Mouse (Mus musculus) limb, embryonic 10.5 days (tissue): Measurements from ENCODE around the gene Spdl1. TPM values are rescaled to one million over a fixed set of nuclear protein-coding genes. Genes with fewer than 3 reads are reported as not detected.
"Not testable (repeated sequence)": the region's sequence is repeated elsewhere in the genome, so short reads cannot be mapped to it uniquely, and the experiment has no call there.

ENCODE experiments used
- DNase-seq: peaks from one replicate; pipeline ENCODE4 v3.0.0-alpha.2; 2017; ENCODE audit warnings: low spot score
- H3K27ac ChIP-seq: fragments of 300-500 bp; sonication (generic); 2 replicates; pipeline ENCODE4 v1.5.1; 2016; ENCODE audit warnings: mild to moderate bottlenecking
- H3K27me3 ChIP-seq: fragments of 300-500 bp; sonication (generic); 2 replicates; pipeline ENCODE4 v1.6.1; 2016; ENCODE audit warnings: low read depth, mild to moderate bottlenecking; ENCODE audit not compliant: poor library complexity, severe bottlenecking
- H3K36me3 ChIP-seq: fragments of 300-500 bp; sonication (generic); 2 replicates; pipeline ENCODE4 v1.6.1; 2016; ENCODE audit warnings: mild to moderate bottlenecking, moderate library complexity
- H3K4me1 ChIP-seq: fragments of 300-500 bp; sonication (generic); 2 replicates; pipeline ENCODE4 v1.6.1; 2016
- H3K4me3 ChIP-seq: fragments of 300-500 bp; sonication (generic); 2 replicates; pipeline ENCODE4 v1.5.1; 2016; ENCODE audit warnings: mild to moderate bottlenecking, moderate library complexity
- H3K9me3 ChIP-seq: fragments of 300-500 bp; sonication (generic); replicated peaks from 2 replicates; pipeline ENCODE4 v1.6.1; 2016; ENCODE audit warnings: mild to moderate bottlenecking
- WGBS: fragments of 180-500 bp; shearing (Covaris S2); methylation state at CpG from one replicate; pipeline ENCODE4 v1.1.7; 2016; 5-methylcytosine and 5-hydroxymethylcytosine counted together
- polyA plus RNA-seq: library from polyadenylated mRNA; unstranded; fragments of >200 nt; fragmentation: Nextera tagmentation; extraction: Ambion mirVana; gene quantifications from 2 replicates; pipeline ENCODE4 v1.2.1, GENCODE M21; 2016

The Spdl1 gene
- polyA plus RNA-seq, 1 experiment from 2014 or later = 33.9 TPM

DNA sequence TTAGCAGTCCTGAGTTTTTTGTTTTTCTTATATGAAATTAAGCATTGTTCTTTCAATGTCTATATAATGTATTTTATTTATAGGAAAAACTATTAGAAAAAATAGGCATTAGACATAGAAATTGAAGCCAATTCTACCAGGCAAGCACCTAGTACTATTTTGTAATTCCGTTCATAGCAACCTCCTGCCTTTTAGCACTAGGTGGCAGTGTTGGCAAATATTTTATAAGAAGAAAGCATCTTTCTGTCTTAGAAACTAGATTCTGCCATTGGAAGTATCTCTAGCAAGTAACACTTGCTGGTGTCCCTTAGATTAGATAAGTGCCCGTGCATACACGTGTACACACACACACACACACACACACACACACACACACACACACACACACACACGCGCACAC, 10.1 kb upstream of the Spdl1 start:
- no peak overlapping the region for H3K4me3 ChIP-seq
- 29% methylated on average over 5 of the region's 5 CpGs for WGBS
- peaks cover 6% of the 10 kb centered on the region; the same call in 1 of the 2 replicates for H3K4me1 ChIP-seq
- no peak for DNase-seq
- 0 out of 2 replicates have a peak, but pooled peaks cover 10% of the 10 kb centered on the region for H3K27me3 ChIP-seq
- no peak overlapping the region for H3K27ac ChIP-seq
- H3K9me3 ChIP-seq = no peaks in the 10 kb centered on the region
- no peaks in the 10 kb centered on the region for H3K36me3 ChIP-seq

DNA sequence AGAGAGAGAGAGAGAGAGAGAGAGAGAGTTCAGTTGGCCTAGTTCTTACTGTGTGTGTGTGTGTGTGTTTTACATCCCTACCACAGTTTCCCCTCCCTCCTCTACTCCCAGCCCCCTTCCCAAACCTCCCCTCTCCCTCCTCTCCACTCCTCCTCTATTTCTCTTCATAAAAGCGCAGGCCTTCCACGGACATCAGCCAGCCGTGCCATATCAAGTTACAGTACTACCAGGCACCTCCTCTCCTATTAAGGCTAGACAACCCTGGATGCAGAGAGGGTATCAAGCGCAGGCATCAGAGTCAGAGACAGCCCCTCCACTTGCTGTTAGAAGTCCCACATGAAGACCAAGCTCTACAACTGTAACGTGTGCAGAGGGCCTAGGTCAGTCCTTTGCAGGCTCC, 6.8 kb upstream of the Spdl1 start:
- Histone ChIP-seq H3K27ac (no peak overlapping the region), H3K4me1 (peaks cover 6% of the 10 kb centered on the region; the same call in 1 of the 2 replicates), H3K4me3 (no peak overlapping the region), H3K27me3 (0 out of 2 replicates have a peak, but pooled peaks cover 10% of the 10 kb centered on the region), H3K36me3 (no peaks in the 10 kb centered on the region), H3K9me3 (no peaks in the 10 kb centered on the region)
- WGBS = 32% methylated on average over 5 of the region's 5 CpGs
- no peak for DNase-seq

DNA sequence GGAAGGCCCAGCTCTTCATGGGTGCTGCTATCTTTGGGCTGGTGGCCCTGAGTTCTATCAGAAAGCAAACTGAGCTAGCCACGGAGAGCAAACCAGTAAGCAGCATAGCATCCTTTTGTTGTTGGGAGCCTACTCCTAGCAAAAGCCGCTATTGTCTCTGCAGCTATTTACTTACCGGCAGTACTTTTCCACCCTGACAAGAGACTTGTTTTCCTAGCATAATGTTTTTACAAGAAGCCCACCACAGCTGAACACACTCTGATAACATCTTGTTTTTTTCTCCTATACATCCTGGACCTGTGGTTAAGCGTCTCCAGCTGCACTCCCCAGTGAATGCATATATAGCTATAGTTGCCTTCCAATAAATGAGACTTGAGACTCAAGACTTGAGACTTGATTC, 5.6 kb upstream of the Spdl1 start:
- Histone ChIP-seq H3K36me3 (no peaks in the 10 kb centered on the region), H3K27me3 (0 out of 2 replicates have a peak, but pooled peaks cover 10% of the 10 kb centered on the region), H3K27ac (no peak overlapping the region), H3K4me3 (no peak overlapping the region), H3K4me1 (peaks cover 10% of the 10 kb centered on the region), H3K9me3 (no peaks in the 10 kb centered on the region)
- no peak for DNase-seq
- 81% methylated on average over 4 of the region's 4 CpGs for WGBS

DNA sequence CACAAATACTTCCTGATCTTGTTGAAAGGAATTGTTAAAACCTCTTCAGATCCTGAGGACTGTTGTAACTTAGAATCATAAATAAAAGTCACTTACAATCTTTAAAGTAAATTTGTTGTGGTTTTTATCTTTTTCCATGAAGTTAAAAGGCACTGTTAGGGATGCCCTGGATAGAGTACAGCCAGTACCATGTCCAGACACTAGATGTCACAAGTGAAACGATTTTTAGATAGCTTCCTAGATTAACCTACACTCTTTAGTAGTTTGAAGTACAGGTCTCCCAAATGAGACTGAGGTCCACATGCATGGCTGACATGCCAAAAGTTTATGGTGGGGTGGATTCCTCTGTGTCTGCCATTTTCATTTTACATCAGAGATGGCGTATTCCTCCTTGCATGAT, 2.8 kb upstream of the Spdl1 start:
- Histone ChIP-seq H3K27me3 (no peaks in the 10 kb centered on the region), H3K36me3 (peaks cover 1% of the 10 kb centered on the region; the same call in 1 of the 2 replicates), H3K4me3 (no peak overlapping the region), H3K4me1 (peaks cover 21% of the 10 kb centered on the region), H3K9me3 (no peaks in the 10 kb centered on the region), H3K27ac (no peak overlapping the region)
- no peak for DNase-seq
- 53% methylated on average over 2 of the region's 2 CpGs for whole genome bisulfite sequencing

DNA sequence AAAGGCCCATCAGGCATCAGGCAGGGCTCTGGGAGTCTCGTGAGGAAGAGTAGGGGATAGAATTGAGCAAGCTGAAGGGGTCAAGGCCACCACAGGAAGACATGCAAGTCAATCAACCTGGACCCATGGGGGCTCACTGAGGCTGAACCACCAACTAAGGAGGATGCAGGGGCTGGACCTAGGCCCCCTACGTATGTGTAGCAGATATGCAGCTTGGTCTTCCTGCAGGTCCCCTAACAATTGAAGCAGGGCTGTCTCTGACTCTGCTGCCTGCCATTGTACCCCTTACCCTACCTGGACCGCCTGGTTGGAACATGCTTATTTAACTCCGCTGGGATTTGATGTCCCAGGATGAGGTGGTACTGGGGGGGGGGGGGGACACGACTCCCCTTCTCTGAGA, 763 bp downstream of the Spdl1 start:
- Histone ChIP-seq H3K27me3 (no peaks in the 10 kb centered on the region), H3K4me1 (peaks cover 15% of the 10 kb centered on the region), H3K9me3 (no peaks in the 10 kb centered on the region), H3K27ac (peak overlapping the region; percentile 92), H3K36me3 (peaks cover 37% of the 10 kb centered on the region), H3K4me3 (peak overlapping the region; percentile 78)
- WGBS = 12% methylated on average over 5 of the region's 5 CpGs
- peak; percentile 34 for DNase-seq

DNA sequence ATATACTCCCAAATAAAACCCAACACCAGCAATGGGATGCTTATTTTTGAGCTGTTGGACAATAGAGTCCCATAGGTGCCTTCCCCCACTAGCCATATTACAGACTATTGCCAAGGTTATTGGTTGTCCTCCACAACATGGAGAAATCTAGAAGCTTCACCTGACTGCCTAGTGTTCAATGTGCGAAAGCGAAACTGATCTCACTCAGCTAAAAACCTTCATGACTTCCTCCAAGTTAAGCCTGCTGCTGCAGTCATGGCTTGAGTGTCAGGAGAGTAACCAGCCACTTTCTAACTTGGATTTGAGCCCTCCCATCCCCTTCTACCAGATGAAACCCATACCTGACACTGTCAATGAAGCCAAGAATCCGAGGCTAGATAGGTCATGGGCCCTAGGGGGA, 5.6 kb downstream of the Spdl1 start:
- Histone ChIP-seq H3K9me3 (no peaks in the 10 kb centered on the region), H3K36me3 (peaks cover 82% of the 10 kb centered on the region), H3K27me3 (no peaks in the 10 kb centered on the region), H3K27ac (no peak overlapping the region), H3K4me3 (no peak overlapping the region), H3K4me1 (peaks cover 7% of the 10 kb centered on the region)
- no peak for DNase-seq
- 93% methylated on average over 3 of the region's 3 CpGs for WGBS

DNA sequence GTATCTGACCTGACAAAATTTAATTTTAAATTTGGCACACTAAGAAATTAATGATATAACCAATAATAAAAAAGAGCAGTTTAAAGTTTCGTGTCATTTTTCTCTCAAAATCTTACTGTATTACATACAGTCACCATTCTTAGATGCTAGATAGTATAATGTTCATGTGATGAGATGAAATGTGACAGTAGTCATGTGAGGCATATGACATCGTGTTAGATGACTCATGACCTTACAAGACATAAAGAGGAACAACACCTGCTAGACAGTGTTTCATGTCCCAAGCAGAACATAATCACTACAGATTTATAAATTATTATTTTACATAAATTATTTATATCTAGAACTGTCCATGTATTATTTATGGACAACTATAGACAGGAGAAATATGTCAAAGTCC, 6.5 kb downstream of the Spdl1 start:
- H3K36me3 ChIP-seq = peaks cover 91% of the 10 kb centered on the region

DNA sequence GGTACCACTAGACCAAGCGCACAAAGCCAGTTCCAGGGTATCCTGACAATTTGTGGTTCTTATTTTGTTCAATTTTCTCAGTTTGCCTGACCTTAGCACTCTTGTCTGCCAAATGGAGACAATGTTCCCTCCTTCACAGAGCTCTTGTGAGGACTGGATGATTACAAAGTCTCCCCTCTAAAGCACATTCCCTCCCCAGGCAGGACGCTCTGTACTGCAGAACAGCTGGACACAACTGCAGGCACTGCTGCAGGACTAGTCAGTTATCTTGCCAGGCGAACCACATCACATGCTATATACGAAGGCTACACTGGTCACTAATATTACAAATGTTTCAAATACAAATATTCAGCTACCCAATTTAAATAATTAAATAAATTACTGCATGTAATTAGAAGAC, 8.7 kb downstream of the Spdl1 start:
- Histone ChIP-seq H3K27ac (no peak overlapping the region), H3K4me1 (no peaks in the 10 kb centered on the region), H3K4me3 (no peak overlapping the region), H3K36me3 (peaks cover 96% of the 10 kb centered on the region), H3K27me3 (no peaks in the 10 kb centered on the region), H3K9me3 (no peaks in the 10 kb centered on the region)
- DNase-seq = no peak
- WGBS = 93% methylated on average over 4 of the region's 4 CpGs

More for the DNA sequence above, 6.5 kb downstream of the Spdl1 start:
- no peaks in the 10 kb centered on the region for H3K9me3 ChIP-seq
- no peaks in the 10 kb centered on the region for H3K27me3 ChIP-seq
- H3K4me3 ChIP-seq = no peak overlapping the region
- no peaks in the 10 kb centered on the region for H3K4me1 ChIP-seq
- no peak overlapping the region for H3K27ac ChIP-seq
- WGBS = 97% methylated on average over 2 of the region's 2 CpGs
- DNase-seq = no peak

DNA sequence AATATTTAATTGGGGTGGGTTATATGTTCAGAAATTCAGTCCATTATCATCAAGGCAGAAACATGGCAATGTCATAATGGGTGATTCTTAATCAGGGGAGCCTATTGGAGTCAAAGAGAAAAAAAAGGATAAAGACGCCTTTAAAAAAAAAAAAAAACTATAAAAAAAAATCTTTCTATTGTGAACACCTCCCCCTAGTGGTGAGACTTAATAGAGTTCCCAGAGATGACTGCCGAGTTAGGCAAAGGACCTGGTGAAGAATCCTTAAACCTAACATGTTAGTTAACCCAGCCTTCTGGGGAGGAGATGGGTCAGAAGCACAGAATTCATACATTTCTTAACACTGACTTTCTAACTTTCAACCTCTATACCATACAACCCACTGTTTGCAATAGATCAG, 18.7 kb downstream of the Spdl1 start:
- peaks cover 90% of the 10 kb centered on the region for H3K36me3 ChIP-seq
- no peak for DNase-seq
- H3K4me1 ChIP-seq = no peaks in the 10 kb centered on the region
- no peaks in the 10 kb centered on the region for H3K27me3 ChIP-seq
- no peak overlapping the region for H3K4me3 ChIP-seq
- no peaks in the 10 kb centered on the region for H3K9me3 ChIP-seq
- whole genome bisulfite sequencing = 24% methylated on average over 2 of the region's 2 CpGs
- H3K27ac ChIP-seq = no peak overlapping the region

DNA sequence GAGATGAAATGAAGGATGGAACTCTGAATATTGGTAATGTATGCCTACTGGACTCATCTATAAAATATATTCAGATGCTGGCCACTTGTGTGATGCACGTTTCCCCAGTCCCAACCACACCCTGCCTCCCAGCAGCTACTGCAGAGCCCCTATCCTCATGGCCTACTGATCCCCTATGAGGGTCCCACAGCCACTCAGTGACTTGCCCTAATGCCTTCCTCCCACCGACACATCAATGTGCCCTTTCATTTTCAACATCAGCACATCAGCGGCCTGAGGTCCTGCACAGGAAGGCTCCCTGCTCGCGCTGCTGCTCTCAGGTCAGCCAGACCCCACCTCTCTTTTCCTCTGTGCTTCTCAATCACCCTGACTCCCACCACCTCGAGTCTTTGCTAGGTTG, 19.1 kb downstream of the Spdl1 start:
- no peaks in the 10 kb centered on the region for H3K4me1 ChIP-seq
- no peaks in the 10 kb centered on the region for H3K27me3 ChIP-seq
- no peaks in the 10 kb centered on the region for H3K9me3 ChIP-seq
- H3K27ac ChIP-seq = no peak overlapping the region
- peaks cover 90% of the 10 kb centered on the region for H3K36me3 ChIP-seq
- H3K4me3 ChIP-seq = no peak overlapping the region
- DNase-seq = no peak
- WGBS = 91% methylated on average over 6 of the region's 6 CpGs

DNA sequence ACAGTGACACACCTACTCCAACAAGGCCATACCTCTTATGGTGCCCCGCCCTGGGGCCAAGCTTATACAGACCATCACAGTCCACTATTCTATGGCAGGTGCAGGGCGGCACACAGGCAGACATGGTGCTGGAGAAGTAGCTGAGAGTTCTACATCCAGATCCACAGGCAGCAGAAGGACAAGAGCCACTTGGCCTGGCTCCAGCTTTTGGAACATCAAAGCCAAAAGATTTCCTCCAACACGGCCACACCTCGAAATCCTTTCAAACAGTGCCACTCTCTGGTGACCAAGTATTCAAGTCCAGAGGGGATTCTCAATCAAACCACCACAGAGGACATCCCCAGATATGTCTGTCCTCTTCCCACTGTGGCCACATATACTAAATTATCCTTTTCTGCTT, 28.4 kb downstream of the Spdl1 start:
- not testable (repeated sequence) for DNase-seq, H3K4me1 ChIP-seq, H3K27ac ChIP-seq, H3K27me3 ChIP-seq, H3K9me3 ChIP-seq, H3K4me3 ChIP-seq
- WGBS = 90% methylated on average over 4 of the region's 4 CpGs
- peaks cover 16% of the 10 kb centered on the region for H3K36me3 ChIP-seq

DNA sequence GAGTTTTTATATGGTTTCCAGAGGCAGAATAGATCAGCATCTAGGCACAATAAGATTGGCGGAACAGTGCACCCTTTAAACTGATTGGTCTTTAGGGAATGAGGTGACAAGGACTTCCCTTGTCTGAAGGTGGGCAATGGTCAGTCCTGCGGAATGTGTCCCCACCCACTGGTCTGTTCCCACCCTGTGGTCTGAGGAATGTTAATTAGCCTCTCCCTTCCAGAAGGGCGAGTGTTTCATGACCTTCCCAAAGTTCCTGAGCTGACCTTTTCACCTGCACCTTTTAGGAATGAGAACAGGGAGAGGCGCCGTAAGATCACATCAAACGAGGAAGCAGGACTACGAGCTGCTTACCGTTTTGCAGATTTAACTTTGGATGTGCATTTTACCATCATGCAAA, 35.4 kb downstream of the Spdl1 start:
- 49% methylated on average over 8 of the region's 8 CpGs for WGBS
- H3K27ac ChIP-seq, DNase-seq, H3K4me3 ChIP-seq, H3K36me3 ChIP-seq, H3K9me3 ChIP-seq, H3K4me1 ChIP-seq, H3K27me3 ChIP-seq: not testable (repeated sequence)

DNA sequence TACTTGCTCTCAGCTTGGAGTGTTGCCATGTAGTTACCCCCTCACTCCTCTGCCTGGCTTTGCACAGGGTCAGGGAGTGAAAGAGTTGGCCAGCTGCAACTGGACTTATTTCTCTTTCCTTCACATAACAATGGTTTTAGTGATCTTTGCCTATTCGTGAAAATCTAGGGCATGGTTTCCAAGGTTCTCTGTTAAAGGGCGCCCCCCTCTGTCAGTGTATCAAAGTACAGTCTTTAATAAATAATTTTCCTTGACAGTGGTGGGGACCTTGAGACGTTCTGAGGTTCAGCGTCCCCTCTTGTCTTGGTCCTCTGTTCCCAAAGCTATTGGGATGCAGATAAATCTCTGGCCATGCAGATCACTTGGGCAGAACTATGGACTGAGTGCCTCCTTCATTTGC, 37.3 kb downstream of the Spdl1 start:
- no peak for DNase-seq
- H3K27me3 ChIP-seq = no peaks in the 10 kb centered on the region
- WGBS = 28% methylated on average over 4 of the region's 4 CpGs
- H3K4me1 ChIP-seq = 0 out of 2 replicates have a peak, but pooled peaks cover 4% of the 10 kb centered on the region
- H3K27ac ChIP-seq = no peak overlapping the region
- H3K4me3 ChIP-seq = no peak overlapping the region
- no peaks in the 10 kb centered on the region for H3K9me3 ChIP-seq
- H3K36me3 ChIP-seq = no peaks in the 10 kb centered on the region

DNA sequence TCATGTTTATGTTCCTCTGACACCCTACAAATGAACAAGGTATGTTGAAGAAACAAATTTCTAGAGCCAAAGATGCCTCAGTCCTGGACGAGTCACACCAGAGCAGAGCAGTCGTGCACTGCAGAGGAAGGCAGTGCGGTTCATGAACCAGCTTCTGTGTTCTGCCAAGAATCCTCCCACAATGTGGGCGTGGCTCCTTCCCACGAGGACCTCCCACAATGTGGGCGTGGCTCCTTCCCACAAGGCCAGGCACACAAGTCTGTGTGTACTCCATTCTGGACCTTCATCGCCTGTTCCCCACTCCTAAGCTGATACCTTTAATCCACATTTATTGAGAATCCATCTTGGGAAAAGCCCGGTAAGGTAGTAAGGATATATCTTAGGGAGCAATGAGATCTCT, 41.6 kb downstream of the Spdl1 start:
- Histone ChIP-seq H3K4me1 (no peaks in the 10 kb centered on the region), H3K36me3 (no peaks in the 10 kb centered on the region), H3K4me3 (no peak overlapping the region), H3K9me3 (no peaks in the 10 kb centered on the region), H3K27me3 (no peaks in the 10 kb centered on the region), H3K27ac (no peak overlapping the region)
- DNase-seq = no peak
- 67% methylated on average over 8 of the region's 8 CpGs for WGBS
